8 mouse cellular contexts compared by ENCODE assay signal in the genomic region with DNA sequence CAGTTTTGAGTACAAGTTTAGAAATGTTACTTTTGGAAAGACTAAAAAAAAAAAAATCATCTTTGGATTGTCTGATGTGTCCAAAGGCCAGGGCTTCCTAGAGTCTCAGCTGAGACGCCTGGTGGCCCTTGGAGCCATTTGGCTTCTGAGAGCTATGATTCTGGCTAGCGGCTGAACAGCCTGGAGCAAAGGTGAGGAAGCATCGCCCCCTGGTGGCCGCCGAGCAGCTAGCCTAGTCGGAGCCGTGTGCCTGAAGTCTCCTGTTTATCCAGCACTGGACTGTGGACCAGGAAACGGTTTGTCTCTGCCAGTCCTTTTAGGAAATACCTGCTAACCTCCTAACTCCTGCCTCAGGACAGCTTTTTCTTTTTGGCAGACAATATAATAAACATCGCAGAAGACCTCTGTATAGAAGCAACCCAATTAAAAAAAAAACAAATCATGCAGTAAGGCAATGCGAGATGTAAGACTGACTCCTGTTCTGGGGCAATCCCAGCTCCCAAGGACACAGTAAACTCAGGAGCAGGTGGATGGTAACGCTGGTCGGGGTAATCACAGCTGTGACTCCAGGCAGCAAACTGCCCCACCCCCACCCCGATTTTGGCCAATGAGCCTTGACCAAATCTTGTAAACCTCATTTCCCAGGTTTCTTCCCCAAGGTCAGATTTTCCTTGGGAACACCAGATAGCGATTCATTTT. TPM values are rescaled to one million over a fixed set of nuclear protein-coding genes. Genes with fewer than 3 reads are reported as not detected.
A peak's percentile ranks its signal among the peaks of the same experiment; 100 is the strongest.
DNase-seq lines count a peak whose midpoint lies in the region; ATAC-seq and TF ChIP-seq lines count a peak whose summit lies in the region.

No protein-coding gene starts in this region.

- H3K36me3 ChIP-seq in liver, embryonic 14.5 days (replicated peaks; ENCODE audit: control insufficient read depth, insufficient read depth, low read depth): no peaks in the 10 kb centered on the region
- H3K36me3 ChIP-seq in neural tube, embryonic 11.5 days (ENCODE audit: control insufficient read depth, insufficient read depth, low read length): no peaks in the 10 kb centered on the region
- H3K36me3 ChIP-seq in stomach, embryonic 15.5 days: no peaks in the 10 kb centered on the region

- TF ChIP-seq CTCF in bone marrow macrophage, adult 2 months (IDR thresholded peaks at IDR 0.05; ENCODE audit: low read depth, low read length): peak; percentile 83
- TF ChIP-seq CTCF in liver, embryonic 14.5 days (IDR thresholded peaks at IDR 0.05; ENCODE audit: low read depth): peak; percentile 90

- no peak for TF ChIP-seq POLR2A in bone marrow macrophage, adult 2 months (IDR thresholded peaks at IDR 0.05; ENCODE audit: borderline replicate concordance, low read depth, low read length)

- intact Hi-C loops in heart, postnatal 10 days (cut with DNase I): loop anchor here (1.0 to 10.0 kb wide), 2 partner anchors 200 to 586 kb away; no protein-coding TSS in a partner anchor

- no peak for TF ChIP-seq EP300 in liver, embryonic 14.5 days (IDR thresholded peaks at IDR 0.05; ENCODE audit: low read depth)

- WGBS in liver, embryonic 14.5 days (ENCODE audit: insufficient replicate concordance): 22% methylated on average over 14 of the region's 14 CpGs
- 25% methylated on average over 14 of the region's 14 CpGs for WGBS in neural tube, embryonic 11.5 days
- whole genome bisulfite sequencing in stomach, embryonic 15.5 days: 20% methylated on average over 14 of the region's 14 CpGs

- H3K4me1 ChIP-seq in bone marrow macrophage, adult 2 months (ENCODE audit: control insufficient read depth, insufficient read depth, low read length): no peaks in the 10 kb centered on the region
- H3K4me1 ChIP-seq in liver, embryonic 14.5 days (replicated peaks; ENCODE audit: control insufficient read depth in 2 of 2, insufficient read depth in 2 of 2, low read length in 1 of 2): no peaks in the 10 kb centered on the region
- no peaks in the 10 kb centered on the region for H3K4me1 ChIP-seq in neural tube, embryonic 11.5 days (ENCODE audit: control insufficient read depth, insufficient read depth, low read length)
- no peaks in the 10 kb centered on the region for H3K4me1 ChIP-seq in stomach, embryonic 15.5 days

- no peak overlapping the region for H3K4me2 ChIP-seq in liver, embryonic 14.5 days (ENCODE audit: low read depth)
- no peak overlapping the region for H3K4me2 ChIP-seq in neural tube, embryonic 11.5 days (ENCODE audit: low read depth)
- H3K4me2 ChIP-seq in stomach, embryonic 15.5 days: no peak overlapping the region

- no peak overlapping the region for H3K4me3 ChIP-seq in bone marrow macrophage, adult 2 months (ENCODE audit: insufficient read depth, low read length)
- H3K4me3 ChIP-seq in liver, embryonic 14.5 days (ENCODE audit: insufficient read depth in 1 of 2, low read depth in 2 of 2, low read length in 2 of 2): no peak overlapping the region
- no peak overlapping the region for H3K4me3 ChIP-seq in neural tube, embryonic 11.5 days (ENCODE audit: low read depth, low read length)
- no peak overlapping the region for H3K4me3 ChIP-seq in stomach, embryonic 15.5 days (replicated peaks)

- H3K27me3 ChIP-seq in liver, embryonic 14.5 days (ENCODE audit: control insufficient read depth, insufficient read depth, low read length): no peaks in the 10 kb centered on the region
- H3K27me3 ChIP-seq in neural tube, embryonic 11.5 days (ENCODE audit: control insufficient read depth, insufficient read depth, low read length): no peaks in the 10 kb centered on the region
- H3K27me3 ChIP-seq in stomach, embryonic 15.5 days (replicated peaks): no peaks in the 10 kb centered on the region

- peak; percentile 67 for ATAC-seq in erythroid progenitor cell, adult 5-6 weeks (replicated peaks; ENCODE audit: low FRiP score, poor library complexity, severe bottlenecking)
- peak; percentile 50; the same call in 1 of the 2 replicates for ATAC-seq in liver, embryonic 14.5 days (ENCODE audit: insufficient read depth)
- ATAC-seq in neural tube, embryonic 11.5 days (ENCODE audit: insufficient read depth, low FRiP score, low TSS enrichment): peak; percentile 84
- ATAC-seq in stomach, embryonic 15.5 days (ENCODE audit: insufficient read depth, low FRiP score, low read depth): 0 out of 2 replicates have a peak, but pooled peaks have one; percentile 58

- no peak overlapping the region for H3K27ac ChIP-seq in bone marrow macrophage, adult 2 months (ENCODE audit: insufficient read depth, low read depth, low read length)
- H3K27ac ChIP-seq in liver, embryonic 14.5 days: no peak overlapping the region
- H3K27ac ChIP-seq in neural tube, embryonic 11.5 days (ENCODE audit: low read depth, low read length): no peak overlapping the region
- H3K27ac ChIP-seq in stomach, embryonic 15.5 days: no peak overlapping the region

- DNase-seq in CD4-positive, CD25-positive, alpha-beta regulatory T cell, adult 2 months (ENCODE audit: low read depth, low spot score): peak; percentile 89
- DNase-seq in heart, postnatal 10 days: peak; percentile 86 to 94
- DNase-seq in kidney, postnatal 4 days: peak; percentile 93 to 94
- DNase-seq in liver, embryonic 14.5 days (ENCODE audit: low read depth in 3 of 3, low spot score in 3 of 3): no peak
- DNase-seq in neural tube, embryonic 11.5 days (ENCODE audit: low spot score): peak; percentile 80

- H3K9ac ChIP-seq in liver, embryonic 14.5 days (replicated peaks): no peak overlapping the region
- no peak overlapping the region for H3K9ac ChIP-seq in neural tube, embryonic 11.5 days (ENCODE audit: low read length)
- H3K9ac ChIP-seq in stomach, embryonic 15.5 days: no peak overlapping the region

- no peaks in the 10 kb centered on the region for H3K9me3 ChIP-seq in liver, embryonic 14.5 days (ENCODE audit: control insufficient read depth, low read length)
- no peaks in the 10 kb centered on the region for H3K9me3 ChIP-seq in neural tube, embryonic 11.5 days (ENCODE audit: control insufficient read depth, low read length)
- H3K9me3 ChIP-seq in stomach, embryonic 15.5 days: no peaks in the 10 kb centered on the region

RNA-seq across cellular contexts. Expression of a gene that starts 18.6 kb away (rescaled TPM):
- 24.4 and 26.0 TPM in 2 replicates for polyA plus RNA-seq in bone marrow macrophage, adult 2 months (2012; ENCODE audit: insufficient read depth, insufficient read length, missing spikeins)
- total RNA-seq in erythroid progenitor cell, adult 5-6 weeks (2015; ENCODE audit: low replicate concordance): 17.6 and 29.2 TPM in 2 replicates
- 6.4 and 19.9 TPM in 2 replicates for total RNA-seq in erythroid progenitor cell, adult 5-6 weeks (2017; ENCODE audit: low replicate concordance)
- 10 to 100 TPM; 13.9 to 15.6 TPM for total RNA-seq in heart, postnatal 10 days (2021)
- polyA plus RNA-seq in liver, embryonic 14.5 days (2012; rRNA removed): 11.0 and 13.7 TPM in 2 replicates
- 21.7 and 23.0 TPM in 2 replicates for polyA plus RNA-seq in liver, embryonic 14.5 days (2014; fragmentation: Nextera tagmentation; extraction: Ambion mirVana)
- 71.1 and 74.0 TPM in 2 replicates for polyA plus RNA-seq in neural tube, embryonic 11.5 days (2014; fragmentation: Nextera tagmentation; extraction: Ambion mirVana)
- 42.6 and 44.8 TPM in 2 replicates for polyA plus RNA-seq in stomach, embryonic 15.5 days (2015; fragmentation: Nextera tagmentation; extraction: Ambion mirVana)

RNA-seq across cellular contexts. Expression of a gene that starts 49.4 kb away (rescaled TPM):
- 7.7 and 8.4 TPM in 2 replicates for polyA plus RNA-seq in bone marrow macrophage, adult 2 months (2012; ENCODE audit: insufficient read depth, insufficient read length, missing spikeins)
- total RNA-seq in erythroid progenitor cell, adult 5-6 weeks (2015; ENCODE audit: low replicate concordance): 1.3 TPM in 1 of 2 replicates, not detected in the other
- 1.1 and 1.9 TPM in 2 replicates for total RNA-seq in erythroid progenitor cell, adult 5-6 weeks (2017; ENCODE audit: low replicate concordance)
- 10 to 100 TPM; 19.5 to 23.4 TPM for total RNA-seq in heart, postnatal 10 days (2021)
- polyA plus RNA-seq in liver, embryonic 14.5 days (2012; rRNA removed): 0.71 and 1.1 TPM in 2 replicates
- 0.61 and 0.63 TPM in 2 replicates for polyA plus RNA-seq in liver, embryonic 14.5 days (2014; fragmentation: Nextera tagmentation; extraction: Ambion mirVana)
- 41.5 and 43.3 TPM in 2 replicates for polyA plus RNA-seq in neural tube, embryonic 11.5 days (2014; fragmentation: Nextera tagmentation; extraction: Ambion mirVana)
- polyA plus RNA-seq in stomach, embryonic 15.5 days (2015; fragmentation: Nextera tagmentation; extraction: Ambion mirVana): 10.3 and 12.5 TPM in 2 replicates

Comparison
In these comparisons a context has a peak if more than half of its experiments do, and no peak if none do; other contexts are left out.
1. DNase-seq: peak in CD4-positive, CD25-positive, alpha-beta regulatory T cell, adult 2 months (single experiment), heart, postnatal 10 days (2 of 2), kidney, postnatal 4 days (2 of 2) and neural tube, embryonic 11.5 days (single experiment); none in liver, embryonic 14.5 days (0 of 3).
2. Peak in every context shown above with its lines, with median percentiles within 50 percentile points of each other: ATAC-seq.